Mouse (Mus musculus) right cerebral cortex, postnatal 14 days (tissue): ENCODE data around the gene Slco1a1.
"Not testable (repeated sequence)": the region's sequence is repeated elsewhere in the genome, so short reads cannot be mapped to it uniquely, and the experiment has no call there.

ENCODE experiments used
- DNase-seq: peaks from one replicate; pipeline ENCODE4 v3.0.0; 2022

Gene Slco1a1

GRCm38 (mm10) chr6:141946862-141947261, at the start of gene Slco1a1:
TSS of gene Slco1a1 (minus strand) at chr6:141946962.
- no peak for DNase-seq

GRCm38 (mm10) chr6:141986772-141987171, 40.0 kb upstream of the Slco1a1 start:
- no peak for DNase-seq

DNA sequence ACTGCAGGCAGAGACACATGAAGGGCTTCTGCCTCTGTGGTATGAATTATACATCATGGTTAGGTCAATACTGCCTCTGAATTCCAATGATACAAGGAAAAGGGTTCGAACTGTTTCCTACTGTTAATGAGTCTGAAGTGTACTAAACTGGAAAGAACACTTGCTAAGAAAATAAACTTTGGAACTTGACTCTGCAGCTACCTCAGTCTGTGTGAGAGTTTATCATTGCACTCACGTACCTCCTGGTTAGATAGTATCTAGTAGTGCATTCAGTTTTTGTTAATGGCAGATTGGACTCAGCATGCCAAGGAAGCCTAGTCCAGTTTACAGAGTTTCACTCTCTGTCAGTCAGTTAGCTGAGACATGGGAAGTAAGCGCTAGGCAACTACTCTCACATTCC, 37.9 kb upstream of the Slco1a1 start:
- no peak for DNase-seq

DNA sequence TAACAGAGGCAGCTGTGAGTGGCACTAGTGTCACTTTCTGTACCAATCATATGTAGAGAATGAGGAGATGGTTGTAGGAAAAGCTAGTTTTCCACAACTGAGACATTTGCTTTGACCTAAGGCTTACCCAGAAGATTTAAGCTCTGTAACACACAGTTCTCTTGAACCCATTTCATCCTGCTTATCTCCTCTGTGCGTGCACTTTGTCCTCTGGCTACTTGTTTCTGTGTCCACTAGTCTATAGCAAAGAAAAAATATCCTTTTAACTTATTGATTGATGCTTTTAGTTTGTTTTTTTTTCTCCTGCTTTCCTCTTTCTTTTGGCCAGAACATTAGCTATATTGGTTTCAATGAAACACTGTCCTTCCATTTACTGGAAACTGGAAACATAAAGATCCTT, 15.7 kb upstream of the Slco1a1 start:
- no peak for DNase-seq

- DNase-seq = no peak
These were observed 15.1 kb upstream of the Slco1a1 start for GRCm38 (mm10) chr6:141961861-141962260.

DNA sequence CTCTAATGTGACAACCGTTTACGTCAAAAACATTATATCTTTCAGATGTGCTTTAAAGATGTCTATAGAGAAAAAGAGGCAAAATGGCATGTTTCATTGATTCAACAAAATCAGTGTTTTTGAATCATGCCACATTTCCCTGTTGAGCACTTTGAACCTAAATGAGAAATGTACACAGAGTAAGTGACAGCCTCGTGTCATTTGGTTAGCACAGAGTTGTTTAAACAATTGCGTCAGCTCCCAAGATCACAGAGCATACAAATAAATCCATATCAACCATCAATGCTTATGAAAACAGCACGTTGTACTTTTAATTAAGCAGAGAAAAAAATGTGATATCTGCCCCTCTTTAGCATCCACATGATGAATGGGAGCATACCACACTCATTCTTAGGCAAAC, 13.7 kb upstream of the Slco1a1 start:
- no peak for DNase-seq

- no peak for DNase-seq
These were observed 6.3 kb downstream of the Slco1a1 start for GRCm38 (mm10) chr6:141940451-141940850.

DNA sequence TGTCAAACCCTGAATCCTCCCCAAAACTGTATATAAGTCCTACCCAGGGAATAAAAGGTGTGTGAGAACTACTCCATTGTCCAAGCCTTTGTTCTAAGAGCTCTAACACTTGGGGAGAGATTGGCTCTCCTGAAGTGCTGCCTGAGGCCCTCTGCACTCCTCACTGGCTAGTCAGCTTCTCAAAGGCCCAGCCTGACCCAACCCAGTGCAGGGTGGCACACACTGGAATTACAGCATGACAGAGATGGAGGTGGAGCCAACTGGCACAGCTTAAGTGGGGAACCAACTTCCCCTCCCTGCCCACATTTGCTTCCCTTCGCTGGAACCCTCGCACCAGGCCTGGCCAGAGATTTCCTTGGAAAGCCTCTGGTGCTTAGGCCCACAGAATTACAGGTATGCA, 48.6 kb downstream of the Slco1a1 start:
- DNase-seq = no peak

DNA sequence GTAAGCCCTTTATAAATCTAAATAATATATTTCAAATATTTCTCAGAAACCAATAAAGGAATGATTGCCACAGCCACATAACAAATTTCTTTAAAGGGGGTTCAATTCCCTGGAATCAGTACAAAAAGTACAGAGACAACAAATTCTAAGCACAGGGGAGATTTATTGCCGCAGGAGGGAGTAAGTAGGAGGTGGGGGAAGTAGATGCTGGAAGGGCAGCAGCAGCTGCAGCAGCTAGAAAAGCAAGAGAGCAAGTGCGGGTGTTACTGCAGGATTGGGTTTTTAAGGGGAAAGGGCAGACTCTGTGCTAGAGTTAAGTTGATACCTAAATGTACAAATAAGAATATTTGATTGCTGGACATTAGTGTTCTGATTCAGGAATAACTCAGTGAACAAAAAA, 57.0 kb downstream of the Slco1a1 start:
- no peak for DNase-seq

DNA sequence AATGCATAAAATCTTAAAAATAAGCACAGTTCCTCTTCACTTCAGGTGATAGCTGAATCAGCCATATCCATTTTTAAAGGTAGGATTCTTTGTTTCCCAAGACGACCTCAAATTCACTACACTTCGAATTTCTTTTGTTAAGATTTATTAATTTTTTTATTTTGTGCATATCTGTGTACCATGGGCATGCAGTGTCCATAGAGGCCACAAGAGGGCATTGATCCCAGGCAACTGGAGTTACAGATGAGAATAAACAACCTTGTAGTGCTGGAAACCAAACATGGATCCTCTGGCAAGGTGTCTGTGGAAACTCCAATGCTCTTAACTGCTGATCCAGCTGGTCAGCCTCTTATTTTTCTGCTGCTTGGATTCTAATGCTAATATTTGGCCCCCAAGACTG, 58.5 kb downstream of the Slco1a1 start:
- DNase-seq = no peak

GRCm38 (mm10) chr6:141882581-141882980, 64.2 kb downstream of the Slco1a1 start:
- no peak for DNase-seq

GRCm38 (mm10) chr6:141875742-141876141, 71.0 kb downstream of the Slco1a1 start:
- DNase-seq = not testable (repeated sequence)

DNA sequence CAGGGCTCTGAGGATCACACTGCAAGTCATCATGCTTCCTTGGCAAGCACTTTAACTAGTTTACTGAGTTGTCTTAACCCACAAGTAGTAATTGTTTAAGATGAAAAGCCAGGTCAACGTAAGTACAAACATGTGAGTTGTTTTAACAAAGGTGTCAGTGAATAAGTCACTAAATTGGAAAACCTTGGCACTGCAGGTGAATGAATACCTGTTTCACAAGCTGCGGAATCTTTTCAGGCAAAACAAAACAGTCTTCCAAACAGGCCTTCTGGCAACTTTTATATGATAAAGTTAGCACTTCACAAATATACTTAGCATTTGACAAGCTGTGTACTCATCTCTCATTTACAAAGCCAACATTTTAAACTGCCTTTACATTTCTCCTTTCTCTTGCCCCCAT, 75.1 kb downstream of the Slco1a1 start:
- no peak for DNase-seq

GRCm38 (mm10) chr6:141868735-141869134, 78.0 kb downstream of the Slco1a1 start:
- DNase-seq = no peak

- no peak for DNase-seq
These were observed 80.7 kb downstream of the Slco1a1 start for GRCm38 (mm10) chr6:141866026-141866425.

- no peak for DNase-seq
These were observed 88.8 kb downstream of the Slco1a1 start for GRCm38 (mm10) chr6:141857735-141858531.
